Mouse (Mus musculus) lung, embryonic 16.5 days (tissue): ENCODE results near the gene Gm21972. TPM values are rescaled to one million over a fixed set of nuclear protein-coding genes. Genes with fewer than 3 reads are reported as not detected.

Experiments
- ATAC-seq: fragments of 200-750 bp; cut with Nextera tagmentation; 2 replicates; pipeline ENCODE4 v1.8.0; 2017; ENCODE audit warnings: low read depth, mild to moderate bottlenecking, moderate library complexity
- H3K27ac ChIP-seq: fragments of 300-500 bp; sonication (generic); 2 replicates; pipeline ENCODE4 v1.5.1; 2014; ENCODE audit warnings: mild to moderate bottlenecking, control low read depth, low read length
- H3K27me3 ChIP-seq: fragments of 300-500 bp; sonication (generic); 2 replicates; pipeline ENCODE4 v1.6.1; 2014; ENCODE audit warnings: low read depth, low read length, mixed read lengths; ENCODE audit not compliant: control insufficient read depth, insufficient read depth
- H3K36me3 ChIP-seq: fragments of 300-500 bp; sonication (generic); 2 replicates; pipeline ENCODE4 v1.6.1; 2014; ENCODE audit warnings: low read length; ENCODE audit not compliant: control insufficient read depth, insufficient read depth
- H3K4me1 ChIP-seq: fragments of 300-500 bp; sonication (generic); replicated peaks from 2 replicates; pipeline ENCODE4 v1.6.1; 2014; ENCODE audit warnings: low read length, mixed read lengths; ENCODE audit not compliant: control insufficient read depth, insufficient read depth
- H3K4me2 ChIP-seq: fragments of 300-500 bp; sonication (generic); 2 replicates; pipeline ENCODE4 v1.6.1; 2014; ENCODE audit warnings: low read depth, low read length, control low read depth
- H3K4me3 ChIP-seq: fragments of 300-500 bp; sonication (generic); 2 replicates; pipeline ENCODE4 v1.5.1; 2014; ENCODE audit warnings: mild to moderate bottlenecking, low read length, control low read depth
- H3K9ac ChIP-seq: fragments of 300-500 bp; sonication (generic); 2 replicates; pipeline ENCODE4 v1.6.1; 2014; ENCODE audit warnings: low read length, control low read depth
- H3K9me3 ChIP-seq: fragments of 300-500 bp; sonication (generic); 2 replicates; pipeline ENCODE4 v1.6.1; 2016; ENCODE audit warnings: low read length; ENCODE audit not compliant: control insufficient read depth
- WGBS: fragments of 180-500 bp; shearing (Covaris S2); extraction: QIAGEN DNeasy Blood & Tissue Kit; methylation state at CpG from one replicate; pipeline ENCODE4 v1.1.7; 2014; 5-methylcytosine and 5-hydroxymethylcytosine counted together
- polyA plus RNA-seq: library from polyadenylated mRNA; unstranded; fragments of >200 nt; fragmentation: Nextera tagmentation; extraction: Ambion mirVana; gene quantifications from 2 replicates; pipeline ENCODE4 v1.2.1, GENCODE M21; 2015

Gm21972 gene
- polyA plus RNA-seq, 1 experiment from 2014 or later, result not detected

DNA sequence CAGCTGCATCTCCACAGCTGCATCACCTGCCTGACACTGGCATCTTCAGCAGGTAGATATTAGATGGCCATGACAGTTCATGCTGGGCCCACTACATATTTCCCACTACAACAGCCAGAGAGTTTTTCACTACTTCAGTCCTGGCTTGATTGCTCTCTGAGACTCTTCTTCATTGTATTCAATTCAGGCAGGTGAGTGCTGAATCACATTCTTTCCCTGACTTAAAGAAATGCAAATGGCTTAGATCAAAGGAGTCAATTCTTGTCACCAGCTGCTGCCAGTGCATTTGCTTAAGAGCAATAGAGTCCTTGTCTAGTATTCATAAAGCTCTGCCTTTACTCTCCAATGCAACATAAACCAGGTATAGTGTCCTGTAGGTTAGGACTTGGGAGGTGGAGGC, 67.9 kb downstream of the Gm21972 start:
- Histone ChIP-seq H3K36me3 (peaks cover 4% of the 10 kb centered on the region; the same call in 1 of the 2 replicates), H3K27ac (no peak overlapping the region), H3K4me3 (no peak overlapping the region), H3K9me3 (no peaks in the 10 kb centered on the region), H3K27me3 (no peaks in the 10 kb centered on the region), H3K9ac (no peak overlapping the region), H3K4me1 (no peaks in the 10 kb centered on the region), H3K4me2 (no peak overlapping the region)
- no peak for ATAC-seq

DNA sequence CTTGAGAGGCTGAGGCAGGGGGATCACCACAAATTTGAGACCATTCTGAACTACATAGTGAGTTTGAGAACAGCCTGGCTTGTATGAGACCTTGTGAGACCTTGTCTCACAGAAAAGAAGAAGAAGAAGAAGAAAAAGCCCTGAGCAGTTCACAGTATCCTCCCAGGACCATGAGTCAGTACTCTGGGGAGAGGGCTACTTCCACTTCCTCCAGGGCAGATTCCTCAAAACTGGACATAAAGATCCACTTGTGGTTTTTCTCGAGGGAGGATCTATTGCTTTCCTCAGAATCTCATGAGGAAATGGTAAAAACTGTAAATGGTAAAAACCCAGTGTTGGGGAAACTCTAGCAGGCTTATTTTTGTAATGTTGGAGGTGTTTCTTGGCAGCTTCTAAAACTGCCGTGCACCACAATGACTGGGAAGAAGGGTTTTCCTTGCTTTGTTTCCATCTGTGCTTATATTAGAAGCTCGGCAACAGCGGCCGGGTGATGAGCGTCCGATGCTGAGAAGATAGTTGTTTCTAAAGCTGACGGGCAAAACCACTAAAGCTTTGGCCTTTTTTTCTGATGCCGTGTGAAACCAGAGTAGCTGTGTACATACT, 69.3 kb downstream of the Gm21972 start:
- H3K9ac ChIP-seq, result no peak overlapping the region
- H3K4me1 ChIP-seq, result no peaks in the 10 kb centered on the region
- ATAC-seq, result no peak
- no peaks in the 10 kb centered on the region for H3K9me3 ChIP-seq
- H3K4me2 ChIP-seq, result no peak overlapping the region
- no peak overlapping the region for H3K4me3 ChIP-seq
- H3K27ac ChIP-seq, result no peak overlapping the region
- WGBS, result 77% methylated on average over 9 of the region's 9 CpGs
- H3K36me3 ChIP-seq, result peaks cover 4% of the 10 kb centered on the region; the same call in 1 of the 2 replicates
- H3K27me3 ChIP-seq, result no peaks in the 10 kb centered on the region

DNA sequence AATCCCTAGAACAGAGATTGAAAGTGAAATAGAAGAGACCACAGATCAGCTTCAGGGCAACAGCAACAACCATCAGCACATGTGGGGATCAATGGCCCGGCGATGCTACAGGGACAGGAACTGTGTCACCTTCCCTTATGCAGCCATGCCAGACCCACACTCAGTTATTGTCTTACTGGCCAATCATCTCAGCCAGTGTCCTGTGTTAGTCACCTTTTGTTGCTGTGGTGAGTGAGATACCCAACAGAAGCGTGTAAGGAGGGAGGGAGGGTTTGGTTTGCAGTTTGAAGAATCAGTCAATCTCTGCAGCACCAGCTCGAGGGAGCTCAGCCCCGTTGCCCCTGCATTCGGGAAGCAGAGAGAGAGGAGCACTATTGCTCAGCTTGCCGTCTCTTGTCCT, 77.2 kb downstream of the Gm21972 start:
- 79% methylated on average over 7 of the region's 7 CpGs for WGBS
- Histone ChIP-seq H3K4me3 (no peak overlapping the region), H3K4me1 (no peaks in the 10 kb centered on the region), H3K36me3 (peaks cover 9% of the 10 kb centered on the region), H3K4me2 (no peak overlapping the region), H3K9ac (no peak overlapping the region), H3K27me3 (no peaks in the 10 kb centered on the region), H3K9me3 (no peaks in the 10 kb centered on the region), H3K27ac (no peak overlapping the region)
- no peak for ATAC-seq

DNA sequence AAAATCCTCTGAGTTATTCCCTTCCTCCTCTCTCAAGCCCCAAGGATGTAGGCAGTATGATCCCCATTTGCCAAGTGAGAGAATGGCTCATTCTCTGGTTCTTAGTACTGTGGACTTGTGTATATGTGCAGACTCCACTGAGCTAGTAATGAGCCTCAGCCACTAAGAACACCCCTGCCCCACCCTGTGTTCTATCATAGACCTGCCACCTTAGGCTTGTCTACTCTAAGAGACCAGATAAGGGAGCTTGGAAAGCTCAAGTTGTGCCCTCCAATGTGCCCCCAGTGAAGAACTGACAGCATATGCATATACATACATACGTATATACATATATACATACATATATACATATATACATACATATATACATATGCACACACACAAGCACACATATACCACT, 78.1 kb downstream of the Gm21972 start:
- Histone ChIP-seq H3K4me1 (no peaks in the 10 kb centered on the region), H3K36me3 (peaks cover 9% of the 10 kb centered on the region), H3K9me3 (no peaks in the 10 kb centered on the region), H3K4me2 (no peak overlapping the region), H3K9ac (no peak overlapping the region), H3K4me3 (no peak overlapping the region), H3K27ac (no peak overlapping the region), H3K27me3 (no peaks in the 10 kb centered on the region)
- 86% methylated on average over 1 of the region's 1 CpGs for WGBS
- ATAC-seq, result no peak

Other genes starting within 250 kb of the Gm21972 start
- gene Itm2c, start 239.4 kb upstream of the Gm21972 start, polyA plus RNA-seq, result 210 and 215 TPM in 2 replicates
- 0.25 and 0.39 TPM in 2 replicates for gene 4933407L21Rik, start 205.2 kb upstream of the Gm21972 start, polyA plus RNA-seq
- 0.05 TPM in 1 of 2 replicates, not detected in the other for gene Gpr55, start 172.6 kb upstream of the Gm21972 start, polyA plus RNA-seq
- gene Spata3, start 116.8 kb upstream of the Gm21972 start, polyA plus RNA-seq, result not detected in 2 replicates
- 0.72 and 0.92 TPM in 2 replicates for gene 2810459M11Rik, start 87.8 kb upstream of the Gm21972 start, polyA plus RNA-seq
- gene Psmd1, start 69.2 kb upstream of the Gm21972 start, polyA plus RNA-seq, result 147 and 155 TPM in 2 replicates
- gene Htr2b, start 21.7 kb upstream of the Gm21972 start, polyA plus RNA-seq, result 0.29 and 0.49 TPM in 2 replicates
- 19.0 and 20.5 TPM in 2 replicates for gene Armc9, start 21.1 kb downstream of the Gm21972 start, polyA plus RNA-seq
- gene B3gnt7, start 169.2 kb downstream of the Gm21972 start, polyA plus RNA-seq, result 4.5 and 4.7 TPM in 2 replicates
- 315 and 344 TPM in 2 replicates for gene Ncl, start 225.8 kb downstream of the Gm21972 start, polyA plus RNA-seq